Mouse (Mus musculus) left cerebral cortex, postnatal 4 days (tissue): ENCODE results near the gene Wnk2. TPM values are rescaled to one million over a fixed set of nuclear protein-coding genes. Genes with fewer than 3 reads are reported as not detected.
A peak's percentile ranks its signal among the peaks of the same experiment; 100 is the strongest.

ENCODE experiments used
- DNase-seq: peaks from one replicate; pipeline ENCODE4 v3.0.0-alpha.2; 2022
- intact Hi-C: fragments of 180-260 bp; cut with DNase I; formaldehyde crosslinking; loops from one replicate; pipeline ENCODE4 v1.15.1; 2025
- total RNA-seq, 2 experiments: library from RNA; stranded (reverse); gene quantifications; 2 replicates each; pipeline ENCODE4 v1.2.3; 2021

Gene Wnk2
- total RNA-seq, 2 experiments from 2014 or later: 134 to 137 TPM

- intact Hi-C loops: loop anchor here (5.0 kb wide), 1 partner anchor 44 kb away; no protein-coding TSS in a partner anchor
- no peak for DNase-seq
Measured at GRCm38 (mm10) chr13:49146040-49146697, 1.6 kb downstream of the Wnk2 start.

DNA sequence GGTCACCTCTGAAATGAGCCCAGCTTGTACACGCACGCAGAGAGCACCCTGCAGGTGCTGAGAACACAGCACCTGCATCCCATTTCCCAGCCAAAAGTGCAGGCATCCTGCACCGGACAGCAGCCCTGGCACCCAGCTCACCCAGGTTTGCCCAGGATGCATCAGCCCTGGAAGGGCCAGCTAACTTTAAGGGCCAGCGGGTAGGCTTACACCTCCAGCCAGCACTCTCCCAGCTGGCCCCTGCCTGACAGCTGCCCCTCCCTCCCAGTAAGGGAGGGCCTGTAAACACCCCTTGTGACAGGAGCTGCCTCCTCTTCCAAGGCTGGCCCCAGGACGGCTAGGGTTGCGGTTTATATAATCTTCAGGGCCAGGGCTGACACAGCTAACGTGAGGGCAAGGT lies 2.4 kb downstream of the Wnk2 start:
- DNase-seq: peak; percentile 42
- intact Hi-C loops: loop anchor here (5.0 kb wide), 1 partner anchor 43 kb away; no protein-coding TSS in a partner anchor

- intact Hi-C loops: no loop called here
- peak; percentile 69 for DNase-seq
Measured at GRCm38 (mm10) chr13:49144451-49144850, 3.4 kb downstream of the Wnk2 start.

DNA sequence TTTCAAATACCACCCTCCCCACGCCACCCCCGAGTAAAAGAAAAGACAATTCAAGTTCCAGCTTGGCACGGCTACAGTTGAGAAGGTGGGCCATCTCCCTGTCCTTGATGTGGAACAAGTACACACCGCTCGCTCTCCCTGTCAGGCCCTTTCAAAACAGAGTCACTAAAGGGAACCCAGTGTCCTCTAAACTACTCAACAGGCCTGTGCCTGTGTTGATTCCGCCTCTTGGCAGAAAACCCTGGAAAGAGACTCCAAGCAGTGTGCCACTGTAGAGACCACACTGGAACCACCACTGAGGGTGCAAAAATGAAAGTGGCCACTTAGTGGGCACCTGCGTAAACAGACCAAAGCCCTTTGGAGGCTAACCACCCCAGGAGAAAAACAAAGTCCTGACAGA lies 4.5 kb downstream of the Wnk2 start:
- DNase-seq: no peak
- intact Hi-C loops: no loop called here

DNA sequence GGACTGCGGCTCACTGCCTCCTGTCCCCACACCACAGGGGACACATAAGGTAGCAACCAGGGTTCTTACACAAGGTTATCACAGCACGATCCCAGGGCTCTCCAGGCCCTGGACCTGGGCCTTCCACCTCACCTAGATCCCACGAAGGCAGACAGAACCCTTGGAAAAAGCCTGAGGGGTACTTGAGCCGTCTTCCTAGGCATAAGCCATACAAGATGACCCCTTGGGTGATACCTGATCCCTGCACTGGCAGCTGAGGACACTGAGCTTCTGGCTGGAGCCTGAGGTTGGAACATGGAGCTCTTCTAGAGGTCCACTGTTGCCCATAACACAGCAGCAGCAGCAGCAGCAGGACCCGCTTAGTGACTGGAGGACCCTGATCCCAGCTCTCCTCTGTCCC lies 5.4 kb downstream of the Wnk2 start:
- intact Hi-C loops: no loop called here

GRCm38 (mm10) chr13:49140567-49140966 lies 7.2 kb downstream of the Wnk2 start:
- no peak for DNase-seq
- intact Hi-C loops: no loop called here

More for the DNA sequence above, 5.4 kb downstream of the Wnk2 start:
- no peak for DNase-seq

DNA sequence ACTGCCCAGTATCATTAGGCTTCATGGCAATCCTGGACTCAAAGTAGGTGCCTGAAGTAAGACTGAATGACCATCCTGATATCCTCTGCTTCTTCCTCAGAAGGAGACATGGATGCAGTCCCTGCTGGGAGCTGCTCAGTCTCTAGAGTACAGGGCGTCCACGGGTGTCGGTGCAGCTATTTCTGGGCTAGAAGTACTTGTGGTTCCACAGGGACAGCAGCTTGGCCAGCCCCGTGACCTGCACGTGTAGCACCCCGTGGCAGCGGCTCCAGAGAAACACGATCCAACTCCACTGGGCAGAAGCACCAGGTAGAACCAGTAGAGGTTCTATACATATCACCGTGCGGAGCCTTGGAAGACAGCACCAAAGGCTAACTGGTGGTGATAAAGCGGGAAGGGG lies 13.3 kb downstream of the Wnk2 start:
- no peak for DNase-seq
- intact Hi-C loops: no loop called here

DNA sequence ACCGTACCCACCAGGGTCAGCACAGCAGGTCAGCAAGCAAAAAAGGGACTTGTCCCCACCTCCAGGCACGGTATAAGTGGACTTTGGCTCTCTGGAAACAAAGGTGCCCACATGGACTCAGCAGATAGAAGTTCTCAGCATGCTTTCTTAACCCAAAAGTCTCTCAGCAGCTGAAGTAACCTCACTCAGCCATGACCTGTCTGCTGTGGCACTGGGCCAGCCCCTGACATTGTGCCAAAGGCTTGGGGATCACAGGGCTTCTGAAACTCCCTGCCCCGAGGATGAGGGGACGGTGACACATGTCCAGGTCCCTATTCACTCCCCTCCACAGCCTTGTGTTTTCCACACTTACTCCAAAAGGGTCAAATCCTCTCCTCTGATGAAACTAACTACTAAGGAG lies 14.7 kb downstream of the Wnk2 start:
- DNase-seq: peak; percentile 72
- intact Hi-C loops: no loop called here

DNA sequence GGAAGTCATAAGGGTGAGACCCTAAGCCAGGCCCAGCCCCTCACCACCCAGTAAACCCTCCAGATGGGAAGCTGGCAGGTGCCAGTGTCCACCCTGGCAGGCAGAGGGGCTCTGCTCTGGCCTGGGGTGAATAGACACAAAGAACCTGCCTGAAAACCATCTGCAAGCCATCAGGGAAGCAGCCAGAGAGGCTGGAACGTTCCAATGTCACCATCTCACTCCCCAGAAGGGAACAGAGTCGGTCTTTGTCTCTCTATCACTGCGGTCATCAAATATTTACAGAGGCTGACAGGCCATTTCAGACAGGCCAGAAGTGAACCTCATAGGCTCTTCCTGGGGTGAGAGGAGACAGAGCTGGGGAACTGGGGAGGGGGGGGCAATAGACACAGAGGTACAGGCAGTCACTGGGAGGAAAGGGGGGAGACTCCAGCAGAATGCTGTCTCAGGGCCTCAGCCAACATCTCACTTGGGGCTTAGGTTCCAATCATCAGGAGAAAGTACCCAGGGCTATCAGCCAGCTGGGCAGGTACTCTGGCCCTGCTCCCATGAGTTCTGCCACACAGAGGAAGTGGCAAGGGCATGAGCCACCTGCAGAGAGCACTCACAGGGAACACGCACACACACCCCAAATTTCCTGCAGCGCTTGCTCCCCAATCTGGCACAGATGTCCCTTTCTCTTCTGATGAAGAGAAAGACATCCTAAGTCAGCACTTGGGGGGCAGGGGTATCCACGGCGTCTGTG lies 15.7 kb downstream of the Wnk2 start:
- intact Hi-C loops: no loop called here
- DNase-seq: peak; percentile 59

DNA sequence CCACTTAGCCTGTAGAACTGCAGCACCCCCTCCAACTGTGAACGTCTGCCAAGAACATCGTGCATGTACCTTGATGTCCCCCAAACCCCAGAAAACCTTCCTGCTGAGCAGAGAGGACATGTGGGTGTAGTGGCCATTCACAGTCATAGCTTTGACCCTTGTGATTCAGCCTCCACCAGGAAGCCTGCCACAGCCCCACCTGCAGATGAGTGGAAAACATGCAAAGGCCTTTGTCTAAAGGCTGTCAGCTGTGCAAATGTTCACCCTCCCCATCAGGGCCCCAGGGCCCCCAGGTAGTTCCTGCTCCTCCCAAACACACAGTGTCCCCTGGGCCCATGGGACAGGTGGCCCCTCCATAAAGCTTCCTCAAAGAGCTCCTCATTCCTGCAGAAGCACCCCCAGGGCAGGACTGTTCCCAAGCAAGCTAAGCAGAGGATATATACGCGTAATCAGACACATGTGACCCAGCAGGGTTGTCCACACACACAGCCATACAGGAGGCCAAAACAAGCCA lies 16.4 kb downstream of the Wnk2 start:
- intact Hi-C loops: no loop called here
- no peak for DNase-seq

GRCm38 (mm10) chr13:49129845-49130244 lies 18.0 kb downstream of the Wnk2 start:
- peak; percentile 57 for DNase-seq
- intact Hi-C loops: no loop called here

DNA sequence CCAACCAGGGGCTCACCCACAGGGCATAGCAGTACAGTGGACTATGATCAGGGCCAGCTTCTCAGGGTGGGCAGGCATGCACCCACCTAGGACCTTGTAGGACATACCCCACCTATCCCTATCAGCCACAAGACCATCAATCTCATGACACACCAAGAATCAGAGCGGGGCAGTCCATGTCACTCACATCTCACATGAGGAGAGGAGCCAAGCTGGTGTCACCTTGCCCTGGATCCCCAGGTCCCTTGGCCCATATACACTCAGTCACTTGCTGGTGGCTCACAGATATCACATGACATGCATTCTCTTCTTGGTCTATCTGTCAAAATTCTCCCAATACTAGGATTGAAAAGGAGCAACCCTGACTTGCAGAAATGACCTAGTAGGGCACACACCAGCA lies 18.7 kb downstream of the Wnk2 start:
- intact Hi-C loops: no loop called here
- no peak for DNase-seq

DNA sequence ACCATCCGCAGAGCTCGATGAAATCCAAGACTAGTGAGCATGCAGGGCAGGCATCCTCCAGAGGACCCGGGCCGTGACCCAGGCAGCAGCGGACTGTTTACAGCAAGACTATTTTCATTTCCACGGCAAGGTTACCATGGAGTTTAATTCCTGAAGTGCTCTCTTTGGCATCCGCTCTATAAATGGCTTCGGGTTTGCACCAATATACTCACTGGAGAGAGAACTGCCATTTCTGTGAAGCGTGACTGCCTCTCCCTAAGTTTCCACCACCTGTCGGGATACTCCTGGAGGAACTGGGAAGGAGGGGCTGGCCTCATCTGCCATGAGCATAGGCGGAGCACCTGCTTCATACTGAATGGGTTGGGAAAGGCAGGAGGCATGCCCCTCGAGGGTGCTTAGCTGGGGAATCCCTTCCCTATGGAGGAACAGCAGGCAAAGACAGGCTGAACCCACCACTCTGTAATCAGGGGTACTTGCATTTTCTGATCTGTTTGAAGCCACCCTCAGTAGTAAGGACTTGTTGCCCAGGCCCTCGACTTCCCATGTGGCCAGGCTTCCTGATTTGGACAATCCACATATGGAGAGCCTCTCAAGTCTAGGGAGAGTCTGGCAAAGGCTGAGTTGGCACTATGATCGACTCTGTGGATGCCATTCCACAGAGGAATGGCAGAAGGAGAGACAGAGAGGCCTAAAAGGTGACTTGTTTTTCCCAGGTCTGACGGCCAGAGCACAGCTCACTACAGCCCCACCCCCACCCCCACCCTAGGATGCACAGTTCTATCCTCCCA lies 19.8 kb downstream of the Wnk2 start:
- intact Hi-C loops: no loop called here
- DNase-seq: no peak

DNA sequence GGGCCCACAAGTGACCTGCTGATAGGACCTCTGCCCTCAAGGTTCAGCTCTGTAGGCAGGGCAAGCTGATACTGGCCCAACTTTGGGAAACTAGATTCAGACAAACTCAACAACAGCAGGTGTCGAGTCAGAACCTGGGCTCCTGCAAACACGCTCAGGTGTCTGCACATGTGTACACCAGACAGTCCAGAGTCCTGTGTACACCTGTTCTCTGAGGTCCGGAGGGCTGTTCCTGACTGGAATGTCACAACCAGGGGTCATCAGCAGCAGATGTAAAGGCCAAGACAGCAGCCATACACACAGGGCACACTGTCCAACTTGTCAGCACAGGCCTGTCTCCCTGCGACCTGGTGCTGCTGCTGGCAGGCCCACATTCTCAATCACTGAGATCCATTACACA lies 25.7 kb downstream of the Wnk2 start:
- DNase-seq: no peak

GRCm38 (mm10) chr13:49117563-49117962 lies 30.3 kb downstream of the Wnk2 start:
- no peak for DNase-seq
- intact Hi-C loops: no loop called here

More for the DNA sequence above, 25.7 kb downstream of the Wnk2 start:
- intact Hi-C loops: no loop called here

DNA sequence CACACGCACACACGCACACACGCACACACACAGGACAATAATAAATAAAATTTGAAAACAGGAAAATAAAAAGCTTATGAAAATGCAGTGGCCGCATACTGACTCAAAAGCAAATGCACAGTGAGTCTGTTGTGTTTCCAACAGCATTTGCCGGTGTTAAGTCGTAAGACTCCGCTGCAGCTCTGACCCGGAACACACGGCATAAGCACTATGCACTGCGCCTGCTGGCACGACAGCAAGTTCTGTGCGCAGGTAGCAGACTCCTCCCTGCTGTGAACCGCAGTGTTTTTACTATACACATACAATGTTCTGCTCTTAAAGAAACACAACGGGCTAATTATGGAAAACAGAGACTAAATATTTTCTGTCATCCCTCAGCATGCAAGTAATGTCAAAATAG lies 32.9 kb downstream of the Wnk2 start:
- intact Hi-C loops: no loop called here
- DNase-seq: no peak

DNA sequence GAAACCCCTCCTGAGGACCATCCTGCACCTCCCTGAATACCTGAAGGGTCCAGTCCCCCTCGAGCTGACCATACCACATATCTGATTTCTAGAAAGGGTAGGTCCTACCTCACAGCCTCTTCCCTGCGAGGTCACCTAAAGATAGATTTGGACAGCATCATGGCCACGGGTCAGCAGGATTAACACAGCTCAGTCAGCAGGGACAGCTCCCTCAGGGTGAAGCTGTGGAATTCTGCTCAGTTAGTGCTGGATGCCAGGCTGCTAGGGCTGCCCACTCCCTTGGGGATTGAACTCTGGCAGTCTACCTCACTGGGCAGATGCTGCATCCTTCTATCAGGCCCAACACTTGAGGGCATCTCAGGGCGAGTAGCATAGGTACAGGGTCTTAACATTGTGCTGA lies 33.7 kb downstream of the Wnk2 start:
- intact Hi-C loops: no loop called here
- no peak for DNase-seq

DNA sequence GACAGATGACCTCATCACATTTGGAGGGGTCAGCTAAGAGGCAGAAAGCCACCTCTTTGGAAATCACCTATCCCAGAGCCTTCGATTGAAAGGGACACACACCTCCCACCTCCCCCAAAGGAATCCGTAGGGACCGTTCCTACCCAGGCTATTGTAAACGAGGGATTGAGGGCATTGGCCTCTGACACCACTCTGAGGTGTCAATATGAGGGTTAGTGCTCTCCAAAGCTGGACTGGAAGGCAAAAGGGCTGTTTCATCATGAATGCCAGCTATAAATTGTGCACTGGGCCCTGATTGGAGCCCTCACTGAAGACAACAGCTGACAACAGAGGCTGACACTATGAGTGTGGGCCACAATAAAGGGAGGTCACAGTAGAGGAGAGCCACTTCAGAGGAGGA lies 34.5 kb downstream of the Wnk2 start:
- intact Hi-C loops: no loop called here
- no peak for DNase-seq

DNA sequence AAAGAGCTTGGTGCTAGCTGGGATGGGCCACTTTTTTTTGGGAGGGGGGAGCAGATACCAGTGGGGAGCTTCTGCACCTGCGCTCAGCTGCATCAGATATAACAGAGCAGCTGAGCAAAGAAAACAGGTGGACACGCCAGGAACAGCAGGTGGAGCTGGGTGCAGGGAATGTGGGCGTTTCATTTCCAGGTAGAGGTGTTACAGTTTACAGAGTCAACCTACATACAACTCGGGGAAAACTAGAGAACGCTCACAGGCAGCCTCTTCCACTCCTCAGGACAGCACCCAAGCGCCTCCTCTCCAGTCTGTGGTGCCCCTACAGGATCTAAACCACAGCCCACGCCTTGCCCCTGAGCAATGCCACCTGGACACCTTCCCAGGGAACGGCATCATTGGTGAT lies 35.2 kb downstream of the Wnk2 start:
- DNase-seq: no peak
- intact Hi-C loops: no loop called here

GRCm38 (mm10) chr13:49109665-49110064 lies 38.1 kb downstream of the Wnk2 start:
- no peak for DNase-seq
- intact Hi-C loops: no loop called here

GRCm38 (mm10) chr13:49108119-49108846 lies 39.5 kb downstream of the Wnk2 start:
- DNase-seq: no peak
- intact Hi-C loops: no loop called here
